Mouse (Mus musculus): ENCODE measurements around the gene Aif1l.

Gene Aif1l

GRCm38 (mm10) chr2:31952725-31953124, 2.8 kb downstream of the Aif1l start:
- DNase-seq, result no peak

- no peak for DNase-seq
These were observed 3.7 kb downstream of the Aif1l start for GRCm38 (mm10) chr2:31953687-31954086.

GRCm38 (mm10) chr2:31954779-31955181, 4.8 kb downstream of the Aif1l start:
- DNase-seq, result no peak

- no peak for DNase-seq
These were observed 5.7 kb downstream of the Aif1l start for GRCm38 (mm10) chr2:31955686-31956085.

GRCm38 (mm10) chr2:31957211-31957610, 7.3 kb downstream of the Aif1l start:
- no peak for DNase-seq

- DNase-seq, result no peak
These were observed 11.0 kb downstream of the Aif1l start for GRCm38 (mm10) chr2:31960986-31961385.

GRCm38 (mm10) chr2:31961791-31962222, 11.9 kb downstream of the Aif1l start:
- no peak for DNase-seq

GRCm38 (mm10) chr2:31962501-31963224, 12.7 kb downstream of the Aif1l start:
- no peak for DNase-seq

- DNase-seq, result no peak
These were observed 13.6 kb downstream of the Aif1l start for GRCm38 (mm10) chr2:31963491-31963890.

GRCm38 (mm10) chr2:31964191-31964590, 14.3 kb downstream of the Aif1l start:
- no peak for DNase-seq

GRCm38 (mm10) chr2:31965110-31965509, 15.2 kb downstream of the Aif1l start:
- peak; percentile 73 for DNase-seq

GRCm38 (mm10) chr2:31966801-31967200, 16.9 kb downstream of the Aif1l start:
- DNase-seq, result no peak

- no peak for DNase-seq
These were observed 22.6 kb downstream of the Aif1l start for GRCm38 (mm10) chr2:31972589-31972988.

GRCm38 (mm10) chr2:31974141-31974808, 24.3 kb downstream of the Aif1l start, which contains the start of gene Nup214:
Gene Nup214 (plus strand): TSS chr2:31974436.
- peak; percentile 98 for DNase-seq

- DNase-seq, result no peak
These were observed 25.0 kb downstream of the Aif1l start for GRCm38 (mm10) chr2:31974809-31975371.

GRCm38 (mm10) chr2:31987774-31988173, 37.8 kb downstream of the Aif1l start:
- no peak for DNase-seq

- no peak for DNase-seq
These were observed 41.0 kb downstream of the Aif1l start for GRCm38 (mm10) chr2:31990961-31991360.

GRCm38 (mm10) chr2:31994896-31995295, 45.0 kb downstream of the Aif1l start:
- no peak for DNase-seq

GRCm38 (mm10) chr2:31996060-31996459, 46.1 kb downstream of the Aif1l start:
- no peak for DNase-seq

GRCm38 (mm10) chr2:31997539-31997938, 47.6 kb downstream of the Aif1l start:
- DNase-seq, result no peak

- DNase-seq, result no peak
These were observed 48.5 kb downstream of the Aif1l start for GRCm38 (mm10) chr2:31998443-31998842.

GRCm38 (mm10) chr2:32008311-32008710, 58.4 kb downstream of the Aif1l start:
- no peak for DNase-seq

- no peak for DNase-seq
These were observed 58.8 kb downstream of the Aif1l start for GRCm38 (mm10) chr2:32008716-32009115.

GRCm38 (mm10) chr2:32019704-32020103, 69.8 kb downstream of the Aif1l start:
- no peak for DNase-seq

Data from liver (tissue).